Comparison of ENCODE assay signal across 13 mouse cellular contexts in the genomic region with DNA sequence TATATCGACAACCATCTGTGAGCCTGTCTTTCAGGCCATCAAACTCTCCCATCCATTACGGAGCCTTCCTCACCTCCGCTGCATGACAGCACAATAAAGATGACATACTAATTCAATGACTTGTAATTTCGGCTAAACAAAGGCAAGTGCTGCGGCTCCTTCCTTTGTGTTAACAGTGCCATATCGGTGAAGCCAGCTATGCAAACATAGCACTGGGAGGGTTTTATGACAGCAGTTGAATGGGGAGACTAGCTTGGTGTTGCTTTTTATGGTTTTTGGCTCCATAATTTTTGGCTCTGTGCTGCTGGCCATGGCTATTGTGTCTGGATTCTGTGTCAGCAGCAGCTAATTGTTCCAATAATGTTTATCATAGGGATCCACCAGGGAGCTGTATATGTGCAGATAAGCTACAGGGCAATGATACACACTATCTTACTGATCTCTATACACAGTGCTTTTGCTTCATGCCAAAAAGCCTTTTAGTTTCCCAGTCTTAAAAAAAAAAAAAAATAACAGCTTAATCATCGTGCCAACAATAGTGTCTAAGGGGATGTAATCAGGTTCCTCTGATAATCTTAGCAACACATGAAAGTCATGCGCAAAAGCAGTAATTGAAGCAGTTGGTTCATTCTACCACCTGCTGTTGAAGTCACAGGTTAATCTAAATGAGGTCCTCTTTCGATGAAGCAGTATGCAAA.
DNase-seq lines count a peak whose midpoint lies in the region; ATAC-seq lines count a peak whose summit lies in the region.
"Had no signal": no experiment of that assay in that cellular context is flagged by ENCODE, and none has a peak within 500 bp of the region (broad histone marks: within the 10 kb centered on the region; RNA-seq: fewer than 3 reads in every experiment).

No protein-coding gene starts in this region.

- no peaks in the 10 kb centered on the region for H3K27me3 ChIP-seq in hindbrain, embryonic 10.5 days (ENCODE audit: insufficient read depth, poor library complexity, severe bottlenecking)
- no peaks in the 10 kb centered on the region for H3K27me3 ChIP-seq in neural tube, embryonic 14.5 days (ENCODE audit: control insufficient read depth, insufficient read depth, low read length)

- no peaks in the 10 kb centered on the region for H3K36me3 ChIP-seq in hindbrain, embryonic 10.5 days
- H3K36me3 ChIP-seq in neural tube, embryonic 14.5 days (ENCODE audit: control insufficient read depth, insufficient read depth, low read length): no peaks in the 10 kb centered on the region

- H3K9ac ChIP-seq in neural tube, embryonic 14.5 days (replicated peaks; ENCODE audit: low read depth, low read length): peak overlapping the region; percentile 34; the same call in 1 of the 2 replicates

- H3K9me3 ChIP-seq in hindbrain, embryonic 10.5 days: no peaks in the 10 kb centered on the region
- H3K9me3 ChIP-seq in neural tube, embryonic 14.5 days (ENCODE audit: control insufficient read depth, low read length): no peaks in the 10 kb centered on the region

- H3K4me1 ChIP-seq in hindbrain, embryonic 10.5 days (replicated peaks): peaks cover 10% of the 10 kb centered on the region
- 0 out of 2 replicates have a peak, but pooled peaks cover 4% of the 10 kb centered on the region for H3K4me1 ChIP-seq in neural tube, embryonic 14.5 days (ENCODE audit: control insufficient read depth, insufficient read depth, low read length)

- 49% methylated on average over 9 of the region's 9 CpGs for WGBS in hindbrain, embryonic 10.5 days
- WGBS in large intestine, adult 2 months: 25% methylated on average over 9 of the region's 9 CpGs
- 11% methylated on average over 9 of the region's 9 CpGs for WGBS in neural tube, embryonic 14.5 days

- peak overlapping the region; percentile 11; the same call in 1 of the 2 replicates for H3K4me3 ChIP-seq in hindbrain, embryonic 10.5 days
- H3K4me3 ChIP-seq in neural tube, embryonic 14.5 days (ENCODE audit: low read depth, low read length): no peak overlapping the region
- H3K4me3 ChIP-seq: heart, adult 2 months had no signal

- peak overlapping the region; percentile 41 for H3K4me2 ChIP-seq in neural tube, embryonic 14.5 days (ENCODE audit: low read depth, low read length)

- peak; percentile 3 to 4 for DNase-seq in cerebellum, postnatal 14 days
- no peak for DNase-seq in cerebellum, adult 18-20 months
- peak; percentile 22 for DNase-seq in hindbrain, embryonic 10.5 days (ENCODE audit: low spot score)
- DNase-seq in large intestine, adult 2 months (ENCODE audit: low read depth, low spot score): peak; percentile 2
- DNase-seq in left cerebral cortex, adult 8-10 months (ENCODE audit: low spot score in 2 of 2): no peak
- no peak for DNase-seq in c-Kit-positive CD71-positive TER-119-positive erythroid progenitor cells, embryonic 14.5 days (ENCODE audit: low spot score)
- no peak for DNase-seq in right cerebral cortex, adult 18-20 months
- DNase-seq: heart, adult 2 months; heart, postnatal 36 days; kidney, postnatal 36 days; left cerebral cortex, postnatal 4 days; lung, postnatal 4 days had no signal

- ATAC-seq in neural tube, embryonic 14.5 days (ENCODE audit: low read depth): peak; percentile 94

- H3K27ac ChIP-seq in hindbrain, embryonic 10.5 days: peak overlapping the region; percentile 81
- peak overlapping the region; percentile 77 for H3K27ac ChIP-seq in neural tube, embryonic 14.5 days (ENCODE audit: low read depth, low read length)
- H3K27ac ChIP-seq: heart, adult 2 months had no signal

Comparison
In these comparisons a context has a peak if more than half of its experiments do, and no peak if none do; other contexts are left out.
1. DNase-seq: peak in cerebellum, postnatal 14 days (2 of 2), hindbrain, embryonic 10.5 days (single experiment) and large intestine, adult 2 months (single experiment); none in cerebellum, adult 18-20 months (0 of 2), left cerebral cortex, adult 8-10 months (0 of 2), c-Kit-positive CD71-positive TER-119-positive erythroid progenitor cells, embryonic 14.5 days (single experiment) and right cerebral cortex, adult 18-20 months (single experiment).